Mouse (Mus musculus): ENCODE results near the gene Rabggta.

DNA sequence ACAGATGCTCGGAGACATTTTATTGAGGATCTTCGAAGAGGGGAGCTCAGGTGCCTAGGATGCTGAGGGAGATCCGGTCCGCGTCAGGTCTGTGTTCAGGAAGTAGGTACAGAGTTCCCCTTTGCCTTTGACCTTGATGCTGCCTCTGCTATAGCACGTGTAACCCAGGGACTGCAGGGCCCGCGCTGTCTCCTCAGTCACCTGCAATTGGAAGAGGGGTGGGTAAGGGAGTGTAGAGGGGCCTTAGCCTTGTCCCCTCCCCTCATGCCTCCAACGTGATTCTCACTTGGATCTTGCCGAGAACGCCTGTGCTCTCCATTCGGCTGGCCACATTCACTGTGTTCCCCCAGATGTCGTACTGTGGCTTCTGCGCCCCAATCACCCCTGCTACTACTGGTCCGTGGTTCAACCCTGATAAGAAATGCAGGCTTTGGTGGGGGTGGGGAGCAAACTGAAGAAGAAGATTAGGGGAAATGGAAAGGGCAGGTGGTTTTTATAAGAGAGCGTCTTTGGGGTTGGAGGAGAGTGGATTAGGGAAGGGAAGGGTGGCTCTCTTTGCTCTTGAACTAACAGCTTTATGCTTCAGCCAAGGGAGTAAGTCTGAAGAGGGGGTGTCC lies 47.1 kb upstream of the Rabggta start:
- TF ChIP-seq CTCF (IDR thresholded peaks at IDR 0.05; ENCODE audit: low read depth) (no peak), EP300 (IDR thresholded peaks at IDR 0.05; ENCODE audit: low read depth) (no peak)

All from liver, postnatal 0 days (tissue).